Mouse (Mus musculus) large intestine, adult 2 months (tissue): ENCODE results near the gene Exoc3l4. TPM values are rescaled to one million over a fixed set of nuclear protein-coding genes. Genes with fewer than 3 reads are reported as not detected.

ENCODE experiments used
- DNase-seq: peaks from one replicate; pipeline ENCODE4 v3.0.0-alpha.2; 2012; ENCODE audit warnings: low read depth, low spot score
- WGBS: fragments of 180-500 bp; shearing (Covaris S2); methylation state at CpG from one replicate; pipeline ENCODE4 v1.1.7; 2018; 5-methylcytosine and 5-hydroxymethylcytosine counted together
- polyA plus RNA-seq: library from polyadenylated mRNA; depleted of rRNA; stranded (reverse); fragments of >200 nt; gene quantifications from 2 replicates; pipeline ENCODE4 v1.2.3, GENCODE M21; 2012

Gene Exoc3l4
- polyA plus RNA-seq, 1 experiment: 197 TPM

DNA sequence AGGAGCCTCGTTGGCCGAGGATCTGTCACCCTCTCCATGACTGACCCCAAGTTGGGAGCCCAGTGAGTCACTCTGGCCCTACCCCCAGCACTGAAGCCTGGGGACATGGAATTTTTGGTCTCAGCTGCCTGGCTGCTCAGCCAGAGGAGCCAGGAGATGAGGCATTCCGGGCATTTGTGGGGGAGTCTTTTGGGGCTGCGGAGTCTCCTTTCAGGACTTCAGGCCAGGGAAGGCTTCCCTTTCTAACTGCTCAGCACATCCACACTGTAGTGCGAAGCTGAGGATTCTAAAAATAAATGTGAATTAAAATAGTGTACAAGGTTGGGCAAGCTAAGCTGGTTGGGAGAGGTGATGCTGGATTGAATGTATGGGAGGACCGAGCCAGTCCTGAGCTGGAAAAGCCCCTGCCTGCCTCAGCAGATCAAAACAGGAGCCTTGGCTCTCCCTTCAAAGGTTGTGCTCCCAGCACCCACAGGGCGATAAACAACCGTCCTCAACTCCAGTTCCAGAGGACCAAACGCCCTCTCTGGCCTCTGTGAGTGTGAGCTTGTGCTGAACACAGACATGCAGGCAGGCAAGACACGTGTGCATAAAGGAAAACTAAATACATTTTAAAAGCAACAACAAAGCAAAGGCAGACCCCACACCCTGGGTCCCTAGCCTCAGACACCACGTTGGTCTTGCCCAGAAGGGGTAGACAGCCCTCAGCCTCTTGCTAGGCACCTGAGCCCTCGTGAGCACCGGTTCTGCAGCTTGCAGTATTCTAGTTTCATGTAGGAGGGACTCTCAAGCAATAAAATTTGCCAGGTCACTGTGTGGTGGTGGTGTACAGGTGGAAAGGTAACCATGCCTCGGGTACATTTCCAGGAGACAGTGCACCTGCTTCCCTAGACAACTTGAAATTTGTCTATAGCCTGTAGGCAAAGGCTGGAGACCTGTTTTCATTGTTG, 14.3 kb downstream of the Exoc3l4 start:
- DNase-seq: no peak
- 47% methylated on average over 14 of the region's 14 CpGs for WGBS

- WGBS: 28% methylated on average over 4 of the region's 4 CpGs
- no peak for DNase-seq
These were observed 15.3 kb downstream of the Exoc3l4 start for GRCm38 (mm10) chr12:111432097-111432496.

DNA sequence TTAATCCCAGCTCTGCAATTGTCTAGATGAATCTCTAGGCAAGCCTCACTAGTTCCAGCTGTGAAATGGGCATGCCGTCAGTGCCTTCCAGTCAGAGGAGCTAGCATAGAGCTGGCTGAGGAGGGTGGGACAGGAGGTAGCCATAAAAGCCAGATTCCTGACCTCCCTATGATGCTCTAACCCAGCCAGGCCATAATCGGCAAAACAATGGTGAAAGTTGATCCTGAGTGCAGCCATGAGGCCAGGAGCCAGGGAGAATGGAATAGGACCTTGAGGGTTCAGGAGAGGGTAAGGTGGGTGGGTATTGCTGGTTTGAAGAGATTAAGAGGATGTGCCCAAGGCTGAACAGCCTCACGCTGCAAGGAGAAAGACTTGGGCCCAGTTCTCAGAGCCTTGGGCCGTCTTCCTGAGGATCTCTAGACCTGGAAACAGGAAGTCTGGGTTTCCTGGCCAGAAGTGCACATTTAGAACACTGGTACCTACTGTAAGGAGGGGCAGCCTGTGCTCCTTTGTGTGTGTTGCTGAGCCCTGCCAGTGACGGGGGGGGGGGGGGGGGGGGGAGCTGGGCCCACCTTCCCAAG, 16.0 kb downstream of the Exoc3l4 start:
- no peak for DNase-seq
- 72% methylated on average over 5 of the region's 5 CpGs for WGBS

GRCm38 (mm10) chr12:111434164-111434744, 17.4 kb downstream of the Exoc3l4 start:
- WGBS: 51% methylated on average over 7 of the region's 7 CpGs
- no peak for DNase-seq

- no peak for DNase-seq
- WGBS: 56% methylated on average over 8 of the region's 8 CpGs
These were observed 18.0 kb downstream of the Exoc3l4 start for GRCm38 (mm10) chr12:111434745-111435327.

GRCm38 (mm10) chr12:111436170-111436569, 19.4 kb downstream of the Exoc3l4 start:
- 77% methylated on average over 3 of the region's 3 CpGs for WGBS
- DNase-seq: no peak

- 60% methylated on average over 8 of the region's 8 CpGs for WGBS
- no peak for DNase-seq
These were observed 19.8 kb downstream of the Exoc3l4 start for GRCm38 (mm10) chr12:111436640-111437039.

DNA sequence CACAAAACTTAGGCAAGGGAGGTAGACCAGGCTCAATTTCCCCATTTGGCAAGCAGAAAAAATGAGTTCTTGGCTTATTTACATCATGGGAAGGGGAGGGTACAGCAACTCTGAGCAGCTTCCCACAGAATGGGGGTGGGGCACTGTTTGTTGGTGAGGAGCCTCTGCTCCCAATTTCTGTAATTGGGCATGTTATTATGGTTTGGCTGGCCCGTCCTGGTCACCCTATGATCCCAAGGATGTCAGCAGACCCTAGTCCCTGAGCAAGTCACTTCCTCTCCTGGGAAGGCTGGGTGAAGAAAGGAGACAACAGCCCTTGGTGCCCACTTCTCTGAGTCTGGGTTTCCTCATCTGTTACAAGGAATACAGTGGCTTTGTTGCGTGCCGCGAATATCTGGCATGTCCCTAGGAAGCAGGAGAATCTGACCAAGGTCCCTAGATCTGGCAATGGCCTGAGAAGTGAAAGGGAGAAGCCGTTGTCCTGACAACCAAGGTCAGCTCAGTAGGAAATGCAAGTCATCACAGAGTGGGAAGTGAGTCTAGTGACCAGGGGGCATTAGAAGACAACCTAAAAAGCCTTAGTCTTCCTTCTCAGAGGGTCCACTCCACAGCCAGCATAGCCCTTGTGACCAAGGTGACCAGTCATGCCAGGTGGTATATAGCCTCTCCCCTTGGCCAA, 20.5 kb downstream of the Exoc3l4 start:
- 39% methylated on average over 5 of the region's 5 CpGs for WGBS

GRCm38 (mm10) chr12:111438850-111439249, 22.0 kb downstream of the Exoc3l4 start:
- DNase-seq: no peak
- 45% methylated on average over 6 of the region's 6 CpGs for WGBS

More for the DNA sequence above, 20.5 kb downstream of the Exoc3l4 start:
- no peak for DNase-seq

- WGBS: 82% methylated on average over 9 of the region's 9 CpGs
- no peak for DNase-seq
These were observed 24.0 kb downstream of the Exoc3l4 start for GRCm38 (mm10) chr12:111440701-111441373.

GRCm38 (mm10) chr12:111441523-111441922, 24.7 kb downstream of the Exoc3l4 start:
- DNase-seq: no peak
- WGBS: 68% methylated on average over 3 of the region's 3 CpGs

DNA sequence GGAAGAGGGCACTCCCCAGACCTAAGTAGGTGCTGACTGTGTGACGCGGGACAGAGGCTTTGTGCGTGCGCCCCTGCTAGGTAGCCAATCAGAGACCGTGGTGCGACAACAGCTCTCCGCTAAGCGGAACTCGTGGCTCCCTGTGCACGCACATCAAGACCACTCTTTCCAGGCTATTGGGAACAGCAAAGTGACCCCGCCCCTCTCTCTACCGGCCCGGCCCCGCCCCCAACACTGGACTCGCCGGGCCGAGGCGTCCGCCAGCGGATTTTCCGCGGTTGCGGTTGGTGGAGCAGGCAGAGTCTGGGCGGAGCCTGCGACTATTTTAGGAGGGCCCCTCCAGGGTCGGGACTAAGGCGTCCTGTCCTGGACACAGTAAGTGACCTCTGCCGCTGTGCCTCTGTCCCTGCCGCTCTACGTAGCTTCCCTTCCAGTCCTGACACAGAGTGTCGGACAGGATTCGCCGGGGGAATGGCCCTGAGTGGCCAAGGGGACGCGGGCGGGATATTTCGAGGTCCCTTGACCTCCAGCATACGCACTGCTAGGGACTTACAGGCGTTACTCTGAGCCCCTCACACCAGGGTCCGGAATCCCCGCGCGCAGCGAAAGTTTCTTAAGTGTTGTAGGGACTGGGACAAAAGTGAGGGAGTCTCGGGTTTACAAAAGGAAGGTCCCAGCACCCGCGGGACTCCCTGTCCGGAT, 25.6 kb downstream of the Exoc3l4 start, which contains the start of gene Tnfaip2:
Gene Tnfaip2, plus strand, starts transcription at position 161 of the 702 bp plus-strand sequence.
- no peak for DNase-seq
- WGBS: 3% methylated on average over 48 of the region's 48 CpGs

GRCm38 (mm10) chr12:111443011-111443870, 26.4 kb downstream of the Exoc3l4 start:
- 42% methylated on average over 15 of the region's 15 CpGs for WGBS
- DNase-seq: no peak

- DNase-seq: no peak
- 52% methylated on average over 10 of the region's 10 CpGs for WGBS
These were observed 27.4 kb downstream of the Exoc3l4 start for GRCm38 (mm10) chr12:111443921-111444831.

DNA sequence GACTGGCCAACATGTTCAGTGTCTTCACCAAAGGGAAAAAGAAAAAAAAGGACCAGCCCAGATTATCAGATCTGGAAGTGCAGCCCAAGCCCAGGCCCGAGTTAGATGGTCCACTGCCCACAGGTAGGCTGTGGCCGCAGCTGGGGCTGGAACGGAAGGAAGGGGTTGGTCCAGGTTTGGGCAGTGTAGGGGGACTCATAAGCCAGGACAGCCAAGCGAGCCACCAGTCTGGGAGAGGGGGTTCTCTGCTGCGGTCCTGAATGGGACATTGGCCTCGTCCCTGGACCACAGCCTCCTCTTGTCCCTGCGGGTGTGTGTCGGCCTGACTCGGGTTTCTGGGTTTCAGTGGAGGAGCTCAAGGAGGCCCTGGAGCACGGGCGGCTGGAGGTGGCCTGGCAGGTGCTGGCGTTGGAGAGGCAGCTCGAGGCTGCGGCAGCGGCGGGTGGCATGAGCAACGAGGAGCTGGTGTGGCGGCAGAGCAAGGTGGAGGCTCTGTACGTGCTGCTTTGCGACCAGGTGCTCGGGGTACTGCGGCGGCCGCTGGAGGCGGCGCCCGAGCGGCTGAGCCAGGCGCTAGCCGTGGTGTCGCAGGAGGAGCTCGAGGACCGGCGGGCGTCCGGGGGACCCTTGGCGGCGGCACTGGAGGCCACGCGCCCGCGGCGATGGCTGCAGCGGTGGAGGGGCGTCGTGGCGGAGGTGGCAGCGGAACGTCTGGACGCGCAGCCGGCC, 28.5 kb downstream of the Exoc3l4 start:
- no peak for DNase-seq
- WGBS: 19% methylated on average over 52 of the region's 52 CpGs
